Mouse (Mus musculus) embryonic facial prominence, embryonic 13.5 days (tissue): ENCODE results near the gene Tmem132d. TPM values are rescaled to one million over a fixed set of nuclear protein-coding genes. Genes with fewer than 3 reads are reported as not detected.

ENCODE experiments used
- ATAC-seq: fragments of 200-750 bp; cut with Nextera tagmentation; 2 replicates; pipeline ENCODE4 v1.8.0; 2017; ENCODE audit warnings: low read depth; ENCODE audit not compliant: insufficient number of reproducible peaks, insufficient read depth, low FRiP score, low TSS enrichment
- H3K27ac ChIP-seq: fragments of 300-500 bp; sonication (generic); 2 replicates; pipeline ENCODE4 v1.5.1; 2015; ENCODE audit warnings: moderate library complexity, mild to moderate bottlenecking, inconsistent platforms
- H3K27me3 ChIP-seq: fragments of 300-500 bp; sonication (generic); 2 replicates; pipeline ENCODE4 v1.6.1; 2015; ENCODE audit warnings: mild to moderate bottlenecking, inconsistent platforms
- H3K36me3 ChIP-seq: fragments of 300-500 bp; sonication (generic); 2 replicates; pipeline ENCODE4 v1.6.1; 2015; ENCODE audit warnings: mild to moderate bottlenecking, inconsistent platforms
- H3K4me1 ChIP-seq: fragments of 300-500 bp; sonication (generic); 2 replicates; pipeline ENCODE4 v1.6.1; 2015; ENCODE audit warnings: inconsistent platforms
- H3K4me2 ChIP-seq: fragments of 300-500 bp; sonication (generic); 2 replicates; pipeline ENCODE4 v1.6.1; 2015; ENCODE audit warnings: moderate library complexity, mild to moderate bottlenecking, inconsistent platforms
- H3K4me3 ChIP-seq: fragments of 300-500 bp; sonication (generic); 2 replicates; pipeline ENCODE4 v1.5.1; 2015; ENCODE audit warnings: mild to moderate bottlenecking, inconsistent platforms
- H3K9ac ChIP-seq: fragments of 300-500 bp; sonication (generic); 2 replicates; pipeline ENCODE4 v1.6.1; 2015; ENCODE audit warnings: mild to moderate bottlenecking, inconsistent platforms
- H3K9me3 ChIP-seq: fragments of 300-500 bp; sonication (generic); 2 replicates; pipeline ENCODE4 v1.6.1; 2016; ENCODE audit warnings: inconsistent platforms
- WGBS: fragments of 180-500 bp; shearing (Covaris S2); methylation state at CpG from one replicate; pipeline ENCODE4 v1.1.7; 2015; ENCODE audit warnings: mixed read lengths; 5-methylcytosine and 5-hydroxymethylcytosine counted together
- polyA plus RNA-seq: library from polyadenylated mRNA; unstranded; fragments of >200 nt; fragmentation: Nextera tagmentation; extraction: Ambion mirVana; gene quantifications from 2 replicates; pipeline ENCODE4 v1.2.1, GENCODE M21; 2015

The Tmem132d gene
- polyA plus RNA-seq, 1 experiment from 2014 or later, result 1.8 TPM

DNA sequence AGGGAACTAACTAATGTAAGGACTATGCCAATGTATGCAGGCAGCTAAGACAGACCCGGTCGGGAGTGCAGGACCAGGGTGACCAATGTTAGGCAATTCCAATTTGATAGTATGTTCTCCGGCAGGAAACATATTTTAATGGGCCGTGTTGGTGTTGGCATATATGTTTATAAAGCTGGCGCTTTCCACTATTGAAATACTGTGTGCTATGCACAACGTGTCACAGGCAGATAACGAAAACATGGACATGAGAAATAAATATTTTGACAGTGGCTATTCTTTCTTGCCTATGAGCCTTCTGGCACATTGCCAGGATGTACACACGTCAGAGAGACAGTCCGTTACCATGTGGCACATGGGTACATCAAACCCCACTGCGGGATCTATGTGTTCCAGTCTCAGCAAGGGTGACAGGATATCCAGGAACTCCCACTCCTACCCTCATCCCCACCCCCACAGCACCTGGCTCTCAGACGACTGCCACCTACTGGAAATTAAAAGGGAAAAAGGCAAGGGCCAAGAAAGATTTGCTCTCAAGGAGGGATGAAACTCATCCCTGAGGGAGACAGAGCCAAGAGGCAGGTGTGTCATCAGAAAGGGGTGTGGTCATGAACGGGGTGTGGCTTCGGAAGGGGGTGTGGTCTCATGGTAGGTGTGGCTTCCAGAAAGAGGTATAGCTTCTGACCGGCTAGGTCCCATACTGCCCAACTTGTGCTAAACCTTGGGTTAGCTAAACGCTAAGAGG, 285.8 kb downstream of the Tmem132d start:
- WGBS, result 86% methylated on average over 15 of the region's 15 CpGs

DNA sequence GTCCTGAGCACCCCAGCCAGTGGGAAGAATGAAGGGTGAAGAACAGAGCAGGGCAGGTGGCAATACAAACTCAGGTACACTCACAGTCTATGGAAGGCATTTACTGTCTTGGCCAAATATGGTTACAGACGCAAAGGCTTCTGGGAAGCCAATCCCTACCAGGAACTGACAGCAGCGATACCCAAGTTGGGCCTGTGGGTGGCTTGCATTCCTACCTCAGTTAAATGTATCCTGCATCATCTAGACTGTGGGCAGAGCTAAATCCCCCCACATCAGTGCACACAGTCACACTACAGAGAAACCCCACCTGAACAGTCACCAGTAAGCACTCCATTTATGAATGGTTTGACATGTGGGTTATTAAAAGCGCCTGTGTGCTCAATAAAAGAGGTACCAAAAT, 288.1 kb downstream of the Tmem132d start:
- no peaks in the 10 kb centered on the region for H3K4me1 ChIP-seq
- H3K36me3 ChIP-seq, result no peaks in the 10 kb centered on the region

More for the DNA sequence above, 285.8 kb downstream of the Tmem132d start:
- Histone ChIP-seq H3K4me1 (no peaks in the 10 kb centered on the region), H3K36me3 (no peaks in the 10 kb centered on the region), H3K27ac (no peak overlapping the region), H3K27me3 (no peaks in the 10 kb centered on the region), H3K4me3 (no peak overlapping the region), H3K9me3 (0 out of 2 replicates have a peak, but pooled peaks cover 3% of the 10 kb centered on the region), H3K9ac (no peak overlapping the region), H3K4me2 (no peak overlapping the region)
- ATAC-seq, result no peak

DNA sequence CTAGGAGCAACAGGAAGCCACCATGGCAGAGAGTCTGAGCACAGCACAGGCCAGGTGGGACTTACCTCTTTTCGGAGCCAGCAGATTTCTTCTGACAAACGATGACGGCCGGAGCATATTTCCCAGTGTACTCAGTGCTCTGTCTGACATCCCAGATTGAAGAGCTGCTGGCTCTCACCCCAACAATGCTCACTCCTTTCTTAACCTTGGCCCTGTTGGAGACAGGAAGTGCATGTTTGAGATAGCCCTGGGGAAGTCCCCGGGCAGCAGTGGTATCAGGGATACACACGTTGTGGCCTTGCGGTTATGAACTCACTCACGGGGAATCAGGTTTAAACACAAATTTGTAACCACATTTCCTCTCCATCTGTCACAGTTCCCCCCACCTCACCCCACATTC, 296.1 kb downstream of the Tmem132d start:
- Histone ChIP-seq H3K4me2 (no peak overlapping the region), H3K4me1 (peaks cover 7% of the 10 kb centered on the region; the same call in 1 of the 2 replicates), H3K4me3 (no peak overlapping the region), H3K9me3 (no peaks in the 10 kb centered on the region), H3K27me3 (no peaks in the 10 kb centered on the region), H3K9ac (no peak overlapping the region), H3K27ac (no peak overlapping the region), H3K36me3 (no peaks in the 10 kb centered on the region)
- WGBS, result 52% methylated on average over 8 of the region's 8 CpGs
- ATAC-seq, result no peak

More for the DNA sequence above, 288.1 kb downstream of the Tmem132d start:
- no peak overlapping the region for H3K4me2 ChIP-seq
- no peak overlapping the region for H3K9ac ChIP-seq
- H3K27ac ChIP-seq, result no peak overlapping the region
- no peaks in the 10 kb centered on the region for H3K27me3 ChIP-seq
- WGBS, result 90% methylated on average over 3 of the region's 3 CpGs
- 0 out of 2 replicates have a peak, but pooled peaks cover 3% of the 10 kb centered on the region for H3K9me3 ChIP-seq
- no peak overlapping the region for H3K4me3 ChIP-seq
- ATAC-seq, result no peak

DNA sequence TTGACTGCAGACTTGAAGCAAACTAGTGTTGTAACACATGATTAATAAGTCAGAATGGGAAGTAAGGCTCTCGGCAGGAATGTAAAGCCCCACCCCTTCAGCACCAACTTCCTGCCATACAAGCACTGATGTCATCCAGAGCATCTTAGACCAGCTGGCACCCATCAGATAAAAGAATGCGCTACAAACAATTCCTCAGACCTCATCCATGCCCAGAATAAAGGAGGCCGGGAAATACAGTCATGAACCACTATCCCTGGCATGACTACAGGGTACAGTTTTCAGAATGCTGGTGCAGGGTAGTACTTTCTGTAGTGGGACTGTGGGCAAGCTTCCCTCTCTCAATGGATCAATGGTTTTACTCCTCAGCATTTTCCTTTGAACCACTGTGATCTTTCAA, 310.2 kb downstream of the Tmem132d start:
- ATAC-seq, result no peak
- Histone ChIP-seq H3K9ac (no peak overlapping the region), H3K4me2 (no peak overlapping the region), H3K4me1 (no peaks in the 10 kb centered on the region), H3K27me3 (no peaks in the 10 kb centered on the region), H3K27ac (no peak overlapping the region), H3K4me3 (no peak overlapping the region), H3K9me3 (no peaks in the 10 kb centered on the region), H3K36me3 (no peaks in the 10 kb centered on the region)
- WGBS, result 55% methylated on average over 3 of the region's 3 CpGs

DNA sequence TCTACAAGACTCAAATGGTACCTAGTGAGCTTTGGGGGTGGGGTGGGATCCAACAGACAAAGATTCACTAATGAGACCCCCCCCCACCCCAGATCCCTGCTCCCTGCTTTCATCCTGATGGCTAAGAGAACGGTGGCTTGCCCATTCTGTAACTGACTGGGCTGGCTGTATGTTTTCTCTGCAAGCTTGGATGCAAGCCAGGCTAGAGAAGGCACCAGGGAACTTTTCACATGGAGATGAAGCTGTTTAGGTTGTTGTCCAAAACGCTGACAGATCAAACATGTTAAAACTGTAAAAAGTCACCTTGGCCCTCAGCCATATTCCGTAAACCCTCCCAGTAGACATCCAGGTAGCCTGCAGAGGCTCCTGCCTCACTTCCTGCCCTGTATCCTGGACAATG, 313.7 kb downstream of the Tmem132d start:
- ATAC-seq, result no peak
- Histone ChIP-seq H3K27ac (no peak overlapping the region), H3K4me1 (no peaks in the 10 kb centered on the region), H3K4me2 (no peak overlapping the region), H3K9ac (no peak overlapping the region), H3K27me3 (no peaks in the 10 kb centered on the region), H3K4me3 (no peak overlapping the region), H3K36me3 (no peaks in the 10 kb centered on the region), H3K9me3 (no peaks in the 10 kb centered on the region)
- 55% methylated on average over 3 of the region's 3 CpGs for WGBS

DNA sequence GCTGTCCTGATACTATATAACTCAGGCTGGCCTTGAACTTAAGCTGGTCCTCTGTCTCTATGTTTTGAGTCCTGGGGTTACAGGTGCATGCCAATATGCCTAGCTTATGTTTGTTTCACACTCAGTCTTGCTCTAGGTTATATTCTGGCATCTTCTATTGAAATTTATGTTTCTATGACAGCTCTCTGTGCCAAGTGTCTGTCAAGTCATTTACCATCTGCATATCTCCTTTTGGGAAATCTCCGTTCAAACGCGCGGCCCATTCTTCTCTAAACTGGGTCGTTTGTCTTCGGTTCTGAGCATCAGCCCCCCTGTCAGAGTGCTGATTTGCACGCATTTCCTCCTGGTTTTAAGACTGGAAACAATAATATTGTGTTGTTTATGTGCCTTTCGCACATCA, 319.8 kb downstream of the Tmem132d start:
- H3K27ac ChIP-seq, result no peak overlapping the region
- H3K9ac ChIP-seq, result no peak overlapping the region
- no peaks in the 10 kb centered on the region for H3K27me3 ChIP-seq
- 0 out of 2 replicates have a peak, but pooled peaks cover 5% of the 10 kb centered on the region for H3K9me3 ChIP-seq
- H3K4me2 ChIP-seq, result no peak overlapping the region
- WGBS, result 80% methylated on average over 8 of the region's 8 CpGs
- H3K4me1 ChIP-seq, result no peaks in the 10 kb centered on the region
- ATAC-seq, result no peak
- no peak overlapping the region for H3K4me3 ChIP-seq
- no peaks in the 10 kb centered on the region for H3K36me3 ChIP-seq

DNA sequence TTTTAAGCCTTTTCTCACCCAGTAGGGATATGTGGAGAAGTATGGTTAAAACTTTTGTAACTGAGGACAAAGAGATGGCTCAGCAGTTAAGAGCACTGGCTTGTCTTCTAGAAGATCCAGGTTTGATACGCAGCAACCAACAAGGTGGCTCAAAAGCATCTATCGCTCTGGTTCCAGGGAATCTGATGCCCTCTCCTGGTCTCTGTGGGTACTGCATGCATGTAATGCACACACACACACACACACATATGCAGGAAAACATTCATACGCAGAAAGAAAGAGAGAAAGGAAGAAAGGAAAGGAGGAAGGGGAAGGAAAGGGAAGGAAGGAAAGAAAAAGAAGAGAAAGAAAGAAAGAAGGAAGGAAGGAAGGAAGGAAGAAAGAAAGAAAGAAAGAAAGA, 320.4 kb downstream of the Tmem132d start:
- no peaks in the 10 kb centered on the region for H3K36me3 ChIP-seq
- 97% methylated on average over 3 of the region's 3 CpGs for WGBS
- no peak for ATAC-seq

DNA sequence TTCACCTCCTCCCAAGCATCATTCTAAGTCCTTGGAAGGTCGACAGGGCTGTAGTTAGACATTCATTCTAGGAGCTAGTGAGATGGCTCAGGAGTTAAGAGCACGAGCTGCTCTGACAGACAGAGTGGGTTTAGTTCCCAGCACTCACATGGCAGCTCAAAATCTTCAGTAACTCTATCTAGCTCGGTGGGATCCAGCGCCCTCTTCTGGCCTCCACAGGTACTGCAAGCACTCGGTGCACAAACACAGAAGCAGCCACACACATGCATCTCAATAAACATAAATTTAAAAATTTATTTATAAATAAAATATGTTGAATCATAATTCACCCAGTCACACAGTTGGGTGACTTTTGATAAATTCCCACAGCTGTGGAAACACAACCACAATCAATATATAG, 321.2 kb downstream of the Tmem132d start:
- Histone ChIP-seq H3K27ac (no peak overlapping the region), H3K36me3 (no peaks in the 10 kb centered on the region), H3K27me3 (no peaks in the 10 kb centered on the region), H3K4me2 (no peak overlapping the region), H3K9me3 (0 out of 2 replicates have a peak, but pooled peaks cover 5% of the 10 kb centered on the region), H3K4me1 (no peaks in the 10 kb centered on the region), H3K9ac (no peak overlapping the region), H3K4me3 (no peak overlapping the region)
- ATAC-seq, result no peak
- 80% methylated on average over 5 of the region's 5 CpGs for WGBS

More for the DNA sequence above, 320.4 kb downstream of the Tmem132d start:
- Histone ChIP-seq H3K9ac (no peak overlapping the region), H3K27ac (no peak overlapping the region), H3K4me1 (no peaks in the 10 kb centered on the region), H3K27me3 (no peaks in the 10 kb centered on the region), H3K4me3 (no peak overlapping the region), H3K9me3 (0 out of 2 replicates have a peak, but pooled peaks cover 5% of the 10 kb centered on the region), H3K4me2 (no peak overlapping the region)

DNA sequence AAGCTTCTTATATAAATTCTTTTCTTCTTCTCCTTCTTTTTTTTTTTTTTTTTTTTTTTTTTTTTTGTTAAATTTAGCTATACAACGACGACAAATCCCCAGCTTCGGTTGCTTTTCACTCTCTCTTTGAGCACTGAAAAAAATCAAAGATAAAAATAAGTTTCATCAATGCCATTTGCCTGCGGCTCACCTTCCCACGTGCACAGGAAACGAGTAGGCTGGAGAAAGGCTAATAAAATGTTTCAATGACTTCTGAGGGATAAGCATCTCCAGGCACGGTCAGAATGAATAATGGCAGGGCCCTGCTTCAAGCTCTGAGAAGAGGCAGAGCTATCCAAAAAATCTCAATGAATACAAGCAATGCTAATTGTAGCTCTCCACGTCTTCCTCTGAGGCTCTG, 330.3 kb downstream of the Tmem132d start:
- no peaks in the 10 kb centered on the region for H3K9me3 ChIP-seq
- no peak overlapping the region for H3K4me2 ChIP-seq
- H3K27me3 ChIP-seq, result no peaks in the 10 kb centered on the region
- no peak for ATAC-seq
- WGBS, result 78% methylated on average over 8 of the region's 8 CpGs
- no peak overlapping the region for H3K4me3 ChIP-seq
- H3K27ac ChIP-seq, result no peak overlapping the region
- no peaks in the 10 kb centered on the region for H3K4me1 ChIP-seq
- no peaks in the 10 kb centered on the region for H3K36me3 ChIP-seq
- no peak overlapping the region for H3K9ac ChIP-seq

DNA sequence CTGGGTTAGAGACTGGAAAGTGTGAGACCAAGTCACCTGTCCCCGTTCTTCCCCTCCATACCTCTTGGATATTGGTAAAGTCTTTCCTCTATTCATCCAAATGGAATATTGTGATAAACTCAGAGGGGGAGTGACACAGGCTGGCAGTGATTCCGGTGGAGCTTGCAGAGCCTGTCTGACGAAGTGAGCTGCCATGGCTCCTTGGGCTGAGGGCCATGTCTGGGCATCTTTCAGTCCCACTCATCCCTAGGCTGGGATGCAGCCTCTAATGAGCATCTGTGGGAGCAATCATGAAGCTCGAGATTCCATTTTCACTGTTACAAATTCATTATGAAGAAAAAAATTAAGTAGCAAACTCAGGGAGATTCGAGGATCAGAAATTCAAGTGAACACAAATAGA, 332.5 kb downstream of the Tmem132d start:
- WGBS, result 82% methylated on average over 5 of the region's 5 CpGs
- Histone ChIP-seq H3K36me3 (no peaks in the 10 kb centered on the region), H3K4me3 (no peak overlapping the region), H3K4me1 (no peaks in the 10 kb centered on the region), H3K9ac (no peak overlapping the region), H3K27me3 (no peaks in the 10 kb centered on the region), H3K9me3 (no peaks in the 10 kb centered on the region), H3K4me2 (no peak overlapping the region), H3K27ac (no peak overlapping the region)
- no peak for ATAC-seq

DNA sequence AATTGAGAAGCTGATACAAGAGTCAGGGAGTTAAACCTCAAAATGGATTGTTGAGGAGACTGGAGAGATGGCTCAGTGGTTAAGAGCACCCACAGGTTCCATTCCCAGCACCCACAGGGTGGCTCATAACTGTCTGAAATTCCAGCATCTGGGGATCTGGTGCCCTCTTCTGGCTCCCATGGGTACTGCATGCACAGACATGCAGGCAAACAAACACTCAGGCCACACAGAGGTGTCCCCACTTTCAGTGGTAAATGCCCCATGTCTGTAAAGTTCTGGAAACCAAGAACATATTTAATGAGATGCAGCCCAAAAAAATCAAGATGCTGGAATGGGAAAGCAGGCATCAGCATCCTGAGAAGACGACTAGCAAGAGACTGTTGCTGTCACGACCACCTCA, 333.4 kb downstream of the Tmem132d start:
- no peaks in the 10 kb centered on the region for H3K36me3 ChIP-seq
- WGBS, result 90% methylated on average over 2 of the region's 2 CpGs
- ATAC-seq, result no peak
- H3K9ac ChIP-seq, result no peak overlapping the region
- H3K4me1 ChIP-seq, result no peaks in the 10 kb centered on the region
- no peak overlapping the region for H3K4me3 ChIP-seq
- no peak overlapping the region for H3K27ac ChIP-seq
- no peaks in the 10 kb centered on the region for H3K9me3 ChIP-seq
- H3K27me3 ChIP-seq, result no peaks in the 10 kb centered on the region
- no peak overlapping the region for H3K4me2 ChIP-seq

DNA sequence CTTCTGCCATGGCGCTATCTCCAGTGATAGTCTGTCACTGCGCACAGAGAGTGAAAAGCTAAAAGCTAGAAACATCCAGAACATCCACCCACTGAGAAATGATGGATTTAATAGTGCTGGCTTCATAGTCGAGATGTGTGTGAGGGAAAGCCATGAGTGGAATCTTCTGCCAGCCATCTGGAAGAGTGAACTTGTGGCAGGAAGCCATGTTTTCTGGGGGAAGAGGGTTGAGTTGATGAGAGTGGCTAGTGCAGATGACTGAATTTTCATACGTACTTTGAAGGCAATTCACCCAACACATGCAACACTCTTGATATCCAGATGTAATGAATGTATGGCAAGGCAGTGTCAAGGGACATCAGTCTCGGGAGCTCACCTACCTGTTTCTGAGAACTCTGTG, 342.3 kb downstream of the Tmem132d start:
- H3K27ac ChIP-seq, result no peak overlapping the region
- H3K27me3 ChIP-seq, result no peaks in the 10 kb centered on the region
- H3K9ac ChIP-seq, result no peak overlapping the region
- H3K4me2 ChIP-seq, result no peak overlapping the region
- 81% methylated on average over 5 of the region's 5 CpGs for WGBS
- no peaks in the 10 kb centered on the region for H3K36me3 ChIP-seq
- H3K4me1 ChIP-seq, result no peaks in the 10 kb centered on the region
- no peak for ATAC-seq
- no peaks in the 10 kb centered on the region for H3K9me3 ChIP-seq
- no peak overlapping the region for H3K4me3 ChIP-seq
